Mouse (Mus musculus) bone marrow macrophage, adult 2 months (primary cell): ENCODE measurements around the gene Spats2. TPM values are rescaled to one million over a fixed set of nuclear protein-coding genes. Genes with fewer than 3 reads are reported as not detected.
"Not testable (repeated sequence)": the region's sequence is repeated elsewhere in the genome, so short reads cannot be mapped to it uniquely, and the experiment has no call there.

ENCODE experiments used
- H3K27ac ChIP-seq: 2 replicates; pipeline ENCODE4 v1.5.1; 2012; ENCODE audit warnings: low read depth, low read length; ENCODE audit not compliant: insufficient read depth
- H3K4me1 ChIP-seq: 2 replicates; pipeline ENCODE4 v1.6.1; 2012; ENCODE audit warnings: low read length; ENCODE audit not compliant: control insufficient read depth, insufficient read depth
- H3K4me3 ChIP-seq: 2 replicates; pipeline ENCODE4 v1.5.1; 2012; ENCODE audit warnings: mild to moderate bottlenecking, low read length, moderate library complexity; ENCODE audit not compliant: insufficient read depth
- CTCF ChIP-seq: IDR thresholded peaks from 2 replicates; pipeline ENCODE4 v1.5.1; 2012; ENCODE audit warnings: low read depth, mild to moderate bottlenecking, low read length, moderate library complexity
- POLR2A ChIP-seq: IDR thresholded peaks from 2 replicates; pipeline ENCODE4 v1.6.1; 2012; ENCODE audit warnings: mild to moderate bottlenecking, low read depth, low read length, borderline replicate concordance
- polyA plus RNA-seq: library from polyadenylated mRNA; stranded (reverse); fragments of >200 nt; gene quantifications from 2 replicates; pipeline ENCODE4 v1.2.4, GENCODE M21; 2012; ENCODE audit not compliant: missing spikeins, insufficient read depth, insufficient read length

Spats2 gene
- polyA plus RNA-seq, 1 experiment, result 5.9 TPM

- Histone ChIP-seq H3K4me3 (no peak overlapping the region), H3K27ac (no peak overlapping the region), H3K4me1 (peaks cover 6% of the 10 kb centered on the region; the same call in 1 of the 2 replicates)
- TF ChIP-seq CTCF (no peak), POLR2A (no peak)
Measured at GRCm38 (mm10) chr15:99129956-99130910, 4.5 kb downstream of the Spats2 start.

- Histone ChIP-seq H3K27ac (no peak overlapping the region), H3K4me3 (no peak overlapping the region), H3K4me1 (peaks cover 5% of the 10 kb centered on the region; the same call in 1 of the 2 replicates)
- TF ChIP-seq CTCF, result no peak
- TF ChIP-seq POLR2A, result no peak
Measured at GRCm38 (mm10) chr15:99138389-99138788, 12.7 kb downstream of the Spats2 start.

DNA sequence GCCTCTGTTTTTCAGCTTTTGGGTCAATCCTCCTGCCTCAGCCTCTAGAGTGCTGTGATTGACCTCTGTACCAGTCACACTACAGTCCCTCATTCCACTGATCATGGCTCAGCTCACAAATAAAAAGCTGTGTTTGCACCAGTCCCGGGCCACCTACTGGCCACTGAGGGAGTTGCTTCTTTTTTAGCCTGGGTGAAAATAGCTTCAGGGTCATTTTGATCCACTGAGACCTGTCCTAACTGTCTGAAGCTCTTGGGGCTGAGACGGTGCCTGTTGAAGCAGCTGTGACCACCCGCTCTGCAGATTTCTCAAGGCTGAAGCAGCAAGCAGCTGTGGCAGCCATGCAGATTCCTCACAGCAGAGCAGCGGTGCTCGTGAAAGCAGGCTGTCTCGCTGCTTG, 14.0 kb downstream of the Spats2 start:
- Histone ChIP-seq H3K4me1 (peaks cover 5% of the 10 kb centered on the region; the same call in 1 of the 2 replicates), H3K27ac (no peak overlapping the region), H3K4me3 (no peak overlapping the region)
- TF ChIP-seq CTCF (peak; percentile 45), POLR2A (no peak)

GRCm38 (mm10) chr15:99150516-99150915, 24.8 kb downstream of the Spats2 start:
- Histone ChIP-seq H3K27ac (no peak overlapping the region), H3K4me3 (no peak overlapping the region), H3K4me1 (no peaks in the 10 kb centered on the region)
- TF ChIP-seq POLR2A (no peak), CTCF (no peak)

DNA sequence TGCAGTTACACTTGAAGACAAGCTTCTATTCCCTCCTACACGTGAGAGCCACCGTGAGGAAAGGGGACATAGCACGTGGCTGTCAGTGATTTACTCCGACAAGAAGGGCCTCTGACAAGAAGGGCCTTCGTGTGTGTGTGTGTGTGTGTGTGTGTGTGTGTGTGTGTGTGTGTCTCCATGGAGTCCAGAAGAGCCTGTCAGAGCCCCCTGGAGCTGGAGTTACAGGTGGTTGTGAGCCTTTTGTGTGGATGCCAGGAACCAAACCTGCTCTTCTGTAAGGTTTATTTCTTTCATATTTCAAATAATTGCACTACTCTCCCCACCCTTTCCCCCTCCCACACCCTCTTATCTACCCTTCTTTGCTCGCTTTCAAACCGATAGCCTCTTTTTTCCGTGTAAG, 25.6 kb downstream of the Spats2 start:
- Histone ChIP-seq H3K4me3 (no peak overlapping the region), H3K4me1 (no peaks in the 10 kb centered on the region), H3K27ac (no peak overlapping the region)
- TF ChIP-seq POLR2A (no peak), CTCF (no peak)

- Histone ChIP-seq H3K27ac (no peak overlapping the region), H3K4me3 (no peak overlapping the region), H3K4me1 (no peaks in the 10 kb centered on the region)
- TF ChIP-seq CTCF (no peak), POLR2A (no peak)
Measured at GRCm38 (mm10) chr15:99153466-99153865, 27.8 kb downstream of the Spats2 start.

DNA sequence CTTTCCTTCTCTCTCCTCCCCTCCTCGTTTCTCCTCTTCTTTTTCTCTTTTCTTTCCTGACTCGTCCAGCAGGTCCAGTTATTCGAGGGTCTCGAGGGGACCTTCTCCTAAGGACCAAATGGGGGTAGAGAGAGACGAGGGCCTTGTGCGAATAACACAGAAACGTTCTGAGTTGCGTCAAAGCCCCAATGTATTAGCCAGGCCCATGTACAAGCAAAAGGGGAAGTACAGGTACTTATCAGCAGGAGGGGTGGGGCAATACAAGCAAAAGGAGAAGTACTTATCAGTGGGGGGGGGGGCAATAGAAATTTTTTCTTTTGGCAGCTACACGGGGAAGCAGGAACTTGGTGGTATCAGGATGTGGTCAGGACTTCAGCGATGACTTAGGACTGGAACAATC, 28.8 kb downstream of the Spats2 start:
- not testable (repeated sequence) for H3K4me1 ChIP-seq, H3K27ac ChIP-seq, H3K4me3 ChIP-seq

GRCm38 (mm10) chr15:99163512-99164365, 38.0 kb downstream of the Spats2 start:
- Histone ChIP-seq H3K4me3 (no peak overlapping the region), H3K4me1 (peaks cover 7% of the 10 kb centered on the region; the same call in 1 of the 2 replicates), H3K27ac (no peak overlapping the region)
- TF ChIP-seq CTCF (no peak), POLR2A (no peak)

- no peak for TF ChIP-seq CTCF
- no peak for TF ChIP-seq POLR2A
- no peak overlapping the region for H3K4me3 ChIP-seq
- no peak overlapping the region for H3K27ac ChIP-seq
- H3K4me1 ChIP-seq, result no peaks in the 10 kb centered on the region
Measured at GRCm38 (mm10) chr15:99172131-99172530, 46.4 kb downstream of the Spats2 start.

DNA sequence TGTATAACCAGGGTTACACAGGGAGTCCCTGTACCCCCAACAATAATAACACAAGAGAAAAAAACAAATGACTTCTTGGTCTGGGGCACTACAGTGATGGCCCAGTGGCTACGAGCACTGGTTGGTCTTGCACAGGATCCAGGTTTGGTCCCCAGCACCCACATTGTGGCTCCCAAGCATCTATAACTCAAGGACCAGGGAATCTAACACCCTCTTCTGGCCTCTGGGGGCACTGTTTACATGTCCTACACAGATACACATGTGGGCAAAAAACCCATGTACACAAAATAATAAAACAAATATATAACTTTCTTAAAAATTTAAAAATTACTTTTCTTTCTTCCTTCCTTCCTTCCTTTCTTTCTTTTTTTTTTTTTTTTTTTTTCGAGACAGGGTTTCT, 53.9 kb downstream of the Spats2 start:
- Histone ChIP-seq H3K4me3 (no peak overlapping the region), H3K4me1 (no peaks in the 10 kb centered on the region), H3K27ac (no peak overlapping the region)
- TF ChIP-seq POLR2A, result no peak
- TF ChIP-seq CTCF, result no peak
